Mouse (Mus musculus) kidney, postnatal 0 days (tissue): ENCODE results near the gene Ube2d1. TPM values are rescaled to one million over a fixed set of nuclear protein-coding genes. Genes with fewer than 3 reads are reported as not detected.
A peak's percentile ranks its signal among the peaks of the same experiment; 100 is the strongest.

Source experiments
- ATAC-seq: fragments of 200-750 bp; cut with Nextera tagmentation; replicated peaks from 2 replicates; pipeline ENCODE4 v1.8.0; 2017; ENCODE audit warnings: low read depth, moderate number of reproducible peaks, moderate TSS enrichment, moderate library complexity; ENCODE audit not compliant: low FRiP score
- DNase-seq: peaks from one replicate; pipeline ENCODE4 v3.0.0-alpha.2; 2016; ENCODE audit warnings: low spot score
- H3K27ac ChIP-seq: fragments of 300-500 bp; sonication (generic); 2 replicates; pipeline ENCODE4 v1.5.1; 2014; ENCODE audit warnings: mild to moderate bottlenecking
- H3K27me3 ChIP-seq: fragments of 300-500 bp; sonication (generic); 2 replicates; pipeline ENCODE4 v1.6.1; 2014; ENCODE audit warnings: low read length, mixed read lengths; ENCODE audit not compliant: insufficient read depth
- H3K36me3 ChIP-seq: fragments of 300-500 bp; sonication (generic); 2 replicates; pipeline ENCODE4 v1.6.1; 2014; ENCODE audit warnings: low read length, mixed read lengths; ENCODE audit not compliant: insufficient read depth
- H3K4me1 ChIP-seq: fragments of 300-500 bp; sonication (generic); replicated peaks from 2 replicates; pipeline ENCODE4 v1.6.1; 2014; ENCODE audit warnings: antibody characterized with exemption, low read length, mixed read lengths; ENCODE audit not compliant: insufficient read depth
- H3K4me2 ChIP-seq: fragments of 300-500 bp; sonication (generic); 2 replicates; pipeline ENCODE4 v1.6.1; 2014; ENCODE audit warnings: mild to moderate bottlenecking, low read length, moderate library complexity, mixed read lengths
- H3K4me3 ChIP-seq: fragments of 300-500 bp; sonication (generic); replicated peaks from 2 replicates; pipeline ENCODE4 v1.5.1; 2014; ENCODE audit warnings: low read depth, low read length
- H3K9ac ChIP-seq: fragments of 300-500 bp; sonication (generic); 2 replicates; pipeline ENCODE4 v1.6.1; 2014; ENCODE audit warnings: low read depth, low read length
- H3K9me3 ChIP-seq: fragments of 300-500 bp; sonication (generic); replicated peaks from 2 replicates; pipeline ENCODE4 v1.6.1; 2016; ENCODE audit warnings: low read length, inconsistent platforms, mixed read lengths
- CTCF ChIP-seq: IDR thresholded peaks from 2 replicates; pipeline ENCODE4 v1.5.1; 2016; ENCODE audit warnings: antibody characterized with exemption, low read depth, mild to moderate bottlenecking, moderate library complexity
- WGBS: fragments of 180-500 bp; shearing (Covaris S2); extraction: QIAGEN DNeasy Blood & Tissue Kit; methylation state at CpG from one replicate; pipeline ENCODE4 v1.1.7; 2014; 5-methylcytosine and 5-hydroxymethylcytosine counted together
- polyA plus RNA-seq: library from polyadenylated mRNA; unstranded; fragments of >200 nt; fragmentation: Nextera tagmentation; extraction: Ambion mirVana; gene quantifications from 2 replicates; pipeline ENCODE4 v1.2.1, GENCODE M21; 2015

The Ube2d1 gene
- polyA plus RNA-seq = 56.4 and 58.0 TPM in 2 replicates

GRCm38 (mm10) chr10:71285126-71285580 is at the start of gene Ube2d1:
Gene Ube2d1, minus strand, starts transcription at chr10:71285262.
- under 1% methylated on average over 46 of the region's 50 CpGs for WGBS
- no peaks in the 10 kb centered on the region for H3K36me3 ChIP-seq
- no peaks in the 10 kb centered on the region for H3K9me3 ChIP-seq
- no peaks in the 10 kb centered on the region; the same call in 1 of the 2 replicates for H3K4me1 ChIP-seq
- H3K4me3 ChIP-seq = peak within 1 kb of the TSS; percentile 93
- no peaks in the 10 kb centered on the region for H3K27me3 ChIP-seq
- DNase-seq (peak; percentile 81), ATAC-seq (peak; percentile 97)
- peak within 1 kb of the TSS; percentile 85 for H3K9ac ChIP-seq
- 0 out of 2 replicates have a peak, but pooled peaks have one; percentile 4 for TF ChIP-seq CTCF
- H3K27ac ChIP-seq = 0 out of 2 replicates have a peak within 1 kb of the TSS, but pooled peaks have one; percentile 10
- H3K4me2 ChIP-seq = peak within 1 kb of the TSS; percentile 78

- H3K4me3 ChIP-seq = no peak overlapping the region
- TF ChIP-seq CTCF = no peak
- DNase-seq = no peak
- no peaks in the 10 kb centered on the region for H3K9me3 ChIP-seq
- H3K36me3 ChIP-seq = peaks cover 23% of the 10 kb centered on the region
- no peaks in the 10 kb centered on the region for H3K4me1 ChIP-seq
- H3K9ac ChIP-seq = no peak overlapping the region
- 88% methylated on average over 9 of the region's 9 CpGs for WGBS
- no peak overlapping the region for H3K27ac ChIP-seq
- no peak overlapping the region for H3K4me2 ChIP-seq
- no peaks in the 10 kb centered on the region for H3K27me3 ChIP-seq
- ATAC-seq = no peak
Measured at GRCm38 (mm10) chr10:71332859-71333258, 47.8 kb upstream of the Ube2d1 start.

DNA sequence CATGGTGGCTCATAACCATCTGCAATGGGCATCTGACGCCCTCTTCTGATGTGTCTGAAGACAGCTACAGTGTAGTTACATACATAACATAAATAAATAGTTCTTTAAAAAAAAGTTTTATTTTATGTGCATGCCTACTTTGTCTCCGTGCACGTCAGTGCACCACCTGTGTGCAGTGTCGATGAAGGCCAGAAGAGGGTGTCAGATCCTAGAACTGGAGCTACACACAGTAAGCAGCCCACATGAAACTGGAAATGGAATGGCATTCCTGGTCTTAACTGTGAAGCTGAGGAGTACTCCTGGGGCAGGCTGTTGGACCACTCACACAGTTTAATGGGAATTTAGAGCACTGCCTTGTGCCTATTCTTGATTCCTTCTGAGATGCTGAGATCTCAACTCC is 47.3 kb upstream of the Ube2d1 start:
- H3K9ac ChIP-seq = no peak overlapping the region
- no peaks in the 10 kb centered on the region for H3K27me3 ChIP-seq
- H3K4me1 ChIP-seq = no peaks in the 10 kb centered on the region
- no peaks in the 10 kb centered on the region for H3K9me3 ChIP-seq
- TF ChIP-seq CTCF = peak; percentile 55
- H3K27ac ChIP-seq = no peak overlapping the region
- 96% methylated on average over 4 of the region's 4 CpGs for WGBS
- H3K4me3 ChIP-seq = no peak overlapping the region
- DNase-seq (no peak), ATAC-seq (no peak)
- peaks cover 23% of the 10 kb centered on the region for H3K36me3 ChIP-seq
- no peak overlapping the region for H3K4me2 ChIP-seq

GRCm38 (mm10) chr10:71331908-71332307 is 46.8 kb upstream of the Ube2d1 start:
- ATAC-seq (no peak), DNase-seq (no peak)
- Histone ChIP-seq H3K4me1 (no peaks in the 10 kb centered on the region), H3K9me3 (no peaks in the 10 kb centered on the region), H3K27me3 (no peaks in the 10 kb centered on the region), H3K4me3 (no peak overlapping the region), H3K36me3 (peaks cover 23% of the 10 kb centered on the region), H3K9ac (no peak overlapping the region), H3K4me2 (no peak overlapping the region), H3K27ac (no peak overlapping the region)
- 94% methylated on average over 7 of the region's 7 CpGs for WGBS
- no peak for TF ChIP-seq CTCF

GRCm38 (mm10) chr10:71330070-71330469 is 45.0 kb upstream of the Ube2d1 start:
- H3K36me3 ChIP-seq = peaks cover 16% of the 10 kb centered on the region
- TF ChIP-seq CTCF = no peak
- no peaks in the 10 kb centered on the region for H3K4me1 ChIP-seq
- no peak overlapping the region for H3K27ac ChIP-seq
- WGBS = 73% methylated on average over 12 of the region's 12 CpGs
- DNase-seq = peak; percentile 71
- H3K9ac ChIP-seq = no peak overlapping the region
- no peaks in the 10 kb centered on the region for H3K9me3 ChIP-seq
- ATAC-seq = peak; percentile 60
- no peaks in the 10 kb centered on the region for H3K27me3 ChIP-seq
- H3K4me3 ChIP-seq = no peak overlapping the region
- no peak overlapping the region for H3K4me2 ChIP-seq

GRCm38 (mm10) chr10:71329295-71329694 is 44.2 kb upstream of the Ube2d1 start:
- Histone ChIP-seq H3K27me3 (no peaks in the 10 kb centered on the region), H3K4me2 (no peak overlapping the region), H3K27ac (no peak overlapping the region), H3K9ac (no peak overlapping the region), H3K4me1 (no peaks in the 10 kb centered on the region), H3K36me3 (peaks cover 16% of the 10 kb centered on the region), H3K9me3 (no peaks in the 10 kb centered on the region), H3K4me3 (no peak overlapping the region)
- WGBS = 92% methylated on average over 6 of the region's 6 CpGs
- ATAC-seq (no peak), DNase-seq (no peak)
- no peak for TF ChIP-seq CTCF

DNA sequence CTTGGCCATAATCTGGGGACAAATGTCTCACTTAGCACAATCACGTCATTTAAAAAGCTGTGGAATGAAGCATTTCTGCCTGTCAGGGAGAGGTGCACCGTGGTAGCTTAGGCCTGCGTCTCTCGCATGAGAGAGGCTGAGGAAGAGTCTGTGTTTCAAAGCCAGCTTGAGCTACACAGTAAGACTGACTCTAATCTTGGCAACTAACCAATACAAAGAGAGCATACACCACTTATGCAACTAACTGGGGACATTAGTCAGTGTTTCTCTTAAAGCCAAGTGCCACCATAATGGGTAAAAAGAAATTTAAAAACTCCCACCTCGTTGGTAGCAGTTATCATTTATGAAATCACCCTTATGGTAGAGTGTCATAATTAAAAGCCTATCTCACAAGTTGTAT is 43.8 kb upstream of the Ube2d1 start:
- no peak for TF ChIP-seq CTCF
- no peak overlapping the region for H3K27ac ChIP-seq
- no peaks in the 10 kb centered on the region for H3K9me3 ChIP-seq
- no peaks in the 10 kb centered on the region for H3K27me3 ChIP-seq
- H3K4me3 ChIP-seq = no peak overlapping the region
- no peaks in the 10 kb centered on the region for H3K4me1 ChIP-seq
- DNase-seq (no peak), ATAC-seq (no peak)
- WGBS = 80% methylated on average over 5 of the region's 5 CpGs
- H3K9ac ChIP-seq = no peak overlapping the region
- peaks cover 16% of the 10 kb centered on the region for H3K36me3 ChIP-seq
- H3K4me2 ChIP-seq = no peak overlapping the region
